Mouse (Mus musculus): ENCODE results near the gene Alg9.

Gene Alg9

DNA sequence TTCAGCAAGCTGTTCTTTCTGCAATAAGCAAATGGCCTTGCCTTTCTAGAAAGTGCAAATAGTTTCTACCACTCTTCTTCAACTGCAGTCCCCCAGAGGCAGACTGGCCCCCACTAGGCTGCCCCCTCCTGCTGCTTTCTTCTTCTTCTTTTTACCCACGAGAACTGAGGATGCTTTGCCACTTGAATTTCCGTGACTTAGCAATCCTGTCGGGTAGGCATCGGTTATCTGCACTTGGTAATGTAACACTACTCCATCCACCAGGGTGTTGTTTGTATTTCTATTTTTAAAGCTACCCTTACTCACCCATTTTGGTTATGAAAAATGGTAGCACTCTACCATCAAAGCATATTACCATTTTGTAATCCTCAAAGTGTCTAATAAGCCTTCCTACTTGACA, 115.1 kb downstream of the Alg9 start:
- no peak for DNase-seq

DNA sequence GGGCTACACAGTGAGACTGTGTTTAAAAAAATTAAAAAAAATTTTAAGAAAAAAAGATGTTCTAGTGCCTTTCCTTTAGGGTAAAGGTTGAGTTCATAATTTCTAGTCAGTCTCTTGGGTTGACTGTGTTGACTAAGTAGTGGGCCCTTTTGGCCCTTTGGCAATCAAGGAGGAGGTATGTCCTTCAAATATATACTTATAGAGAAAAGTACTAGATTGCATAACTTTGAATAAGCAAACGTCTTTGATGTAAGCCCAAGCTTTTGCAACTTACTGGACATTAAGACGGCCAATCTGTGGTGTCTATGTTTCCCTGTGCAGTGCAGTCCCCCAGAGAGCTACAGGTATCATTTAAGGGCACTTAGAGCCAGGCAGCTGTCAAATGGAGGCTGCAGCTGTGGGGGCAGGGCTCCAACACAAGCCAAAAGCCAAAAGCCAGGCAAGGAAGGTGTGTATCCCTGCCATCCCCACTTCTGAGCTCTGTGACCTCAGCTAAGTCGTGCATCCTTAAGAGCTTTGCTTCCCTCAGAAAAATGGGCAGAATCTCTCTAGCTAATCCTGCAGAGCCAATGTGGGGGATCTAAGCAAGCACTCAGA, 115.8 kb downstream of the Alg9 start:
- DNase-seq = no peak

Data from thymus, postnatal 25 days (tissue).